Mouse (Mus musculus) macrophage (primary cell): ENCODE measurements around the gene Fndc4. TPM values are rescaled to one million over a fixed set of nuclear protein-coding genes. Genes with fewer than 3 reads are reported as not detected.
A peak's percentile ranks its signal among the peaks of the same experiment; 100 is the strongest.

Experiments
- H3K27ac ChIP-seq: fragments of 350-480 bp; formaldehyde crosslinking; 2 replicates; pipeline ENCODE4 v1.9.0; 2021
- H3K36me3 ChIP-seq: fragments of 350-480 bp; formaldehyde crosslinking; 2 replicates; pipeline ENCODE4 v1.9.0; 2021; ENCODE audit errors: inconsistent target
- H3K4me3 ChIP-seq: fragments of 350-480 bp; formaldehyde crosslinking; 2 replicates; pipeline ENCODE4 v1.9.0; 2021; ENCODE audit errors: inconsistent target
- H3K79me2 ChIP-seq: fragments of 350-480 bp; formaldehyde crosslinking; 2 replicates; pipeline ENCODE4 v1.9.0; 2021; ENCODE audit errors: inconsistent target
- whole genome bisulfite sequencing: methylation state at CpG from one replicate; pipeline ENCODE4 v1.1.7; 2026; ENCODE audit warnings: inconsistent platforms; ENCODE audit not compliant: missing documents; 5-methylcytosine and 5-hydroxymethylcytosine counted together
- polyA plus RNA-seq: library from polyadenylated mRNA; stranded (reverse); fragments of 250-400 nt; gene quantifications from 3 replicates; pipeline ENCODE4 v1.2.4, GENCODE M21; 2018; ENCODE audit warnings: inconsistent platforms

The Fndc4 gene
- polyA plus RNA-seq, 1 experiment from 2014 or later, result not detected

- peak overlapping the region; percentile 51 for H3K27ac ChIP-seq
- WGBS, result 75% methylated on average over 3 of the region's 3 CpGs
Observed at GRCm38 (mm10) chr5:31289626-31290230, 6.2 kb downstream of the Fndc4 start.

DNA sequence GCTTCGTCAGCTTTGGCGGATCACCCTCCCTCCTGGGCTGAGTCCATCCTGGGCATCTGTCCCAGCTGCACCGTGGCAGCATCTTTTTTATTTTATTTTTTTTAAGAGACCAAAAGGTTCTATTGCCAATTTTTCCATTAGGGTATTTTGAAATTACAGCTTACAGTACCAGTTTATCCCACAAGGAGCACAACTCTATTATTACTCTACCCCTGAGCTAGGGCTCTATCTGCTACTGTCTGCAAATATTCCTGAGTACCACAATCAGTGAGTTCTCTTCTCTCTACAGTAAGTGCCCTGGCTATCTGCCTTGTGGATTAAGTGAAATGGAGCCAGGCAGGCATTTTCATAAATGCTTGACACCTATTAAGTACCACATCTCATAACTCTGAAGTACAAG lies 7.2 kb downstream of the Fndc4 start:
- peaks cover 27% of the 10 kb centered on the region for H3K36me3 ChIP-seq
- no peak overlapping the region for H3K4me3 ChIP-seq
- WGBS, result 49% methylated on average over 3 of the region's 3 CpGs
- no peaks in the 10 kb centered on the region for H3K79me2 ChIP-seq
- peak overlapping the region; percentile 51 for H3K27ac ChIP-seq

More at GRCm38 (mm10) chr5:31289626-31290230, 6.2 kb downstream of the Fndc4 start:
- H3K36me3 ChIP-seq, result peaks cover 21% of the 10 kb centered on the region; the same call in 1 of the 2 replicates
- peak overlapping the region; percentile 68; the same call in 1 of the 2 replicates for H3K4me3 ChIP-seq
- H3K79me2 ChIP-seq, result no peaks in the 10 kb centered on the region

DNA sequence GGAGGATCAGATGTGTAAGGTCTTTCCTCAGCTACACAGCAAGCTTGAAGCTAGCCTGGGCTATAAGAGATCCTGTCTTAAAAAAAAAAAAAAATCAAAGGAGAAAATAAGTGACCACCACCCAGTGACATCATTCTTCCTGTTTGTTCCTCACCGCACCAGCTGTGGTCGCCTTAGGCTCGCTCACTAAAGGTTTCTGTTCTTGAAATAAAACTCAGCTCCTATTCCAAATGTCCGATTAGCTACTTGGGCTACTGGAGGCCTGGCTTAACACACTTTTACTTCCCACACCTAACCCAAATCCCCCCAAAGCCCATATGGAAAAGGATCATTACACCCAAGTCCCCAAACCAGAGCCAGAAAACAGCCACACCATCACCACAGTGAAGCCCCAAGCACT lies 7.7 kb downstream of the Fndc4 start:
- Histone ChIP-seq H3K79me2 (no peaks in the 10 kb centered on the region), H3K36me3 (peaks cover 32% of the 10 kb centered on the region), H3K27ac (peak overlapping the region; percentile 51), H3K4me3 (no peak overlapping the region)
- 5% methylated on average over 4 of the region's 4 CpGs for WGBS

DNA sequence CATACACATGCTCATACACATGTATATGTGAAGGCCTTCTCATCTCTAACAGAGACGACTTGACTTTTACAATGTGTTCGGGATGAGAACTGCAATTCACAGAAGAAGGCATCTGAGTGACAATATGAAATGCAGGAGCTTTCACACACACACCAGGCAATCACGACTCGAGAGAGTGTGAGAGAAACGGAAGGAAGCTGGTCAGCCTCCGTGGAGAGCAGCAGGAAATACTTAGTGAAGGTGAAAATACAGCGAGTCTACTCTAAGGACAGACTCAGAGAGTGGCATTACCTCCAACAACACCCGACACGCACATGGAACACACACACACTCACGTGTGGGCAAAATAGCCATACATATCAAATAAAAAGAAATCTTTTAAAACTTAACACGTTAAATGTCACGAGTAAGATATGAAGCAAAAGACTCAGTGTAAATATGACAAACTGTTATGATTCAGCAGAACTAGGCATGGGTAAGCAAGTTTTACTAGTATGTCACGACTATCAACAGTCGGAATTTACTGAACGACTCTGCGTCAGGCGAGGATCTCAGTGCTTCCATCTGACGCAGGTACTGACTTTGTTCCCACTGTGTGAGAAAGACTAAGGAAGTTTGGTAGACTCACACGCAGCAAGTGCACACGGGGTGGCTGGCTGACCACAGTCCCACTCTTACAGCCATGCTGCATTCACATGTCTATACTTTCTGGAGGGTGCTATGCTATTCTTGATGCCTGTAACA lies 16.5 kb downstream of the Fndc4 start:
- peaks cover 57% of the 10 kb centered on the region for H3K36me3 ChIP-seq
- H3K79me2 ChIP-seq, result no peaks in the 10 kb centered on the region
- no peak overlapping the region for H3K27ac ChIP-seq
- H3K4me3 ChIP-seq, result no peak overlapping the region
- WGBS, result 44% methylated on average over 20 of the region's 20 CpGs

GRCm38 (mm10) chr5:31273018-31273417 lies 22.9 kb downstream of the Fndc4 start:
- H3K27ac ChIP-seq, result no peak overlapping the region
- H3K4me3 ChIP-seq, result no peak overlapping the region
- no peaks in the 10 kb centered on the region for H3K79me2 ChIP-seq
- H3K36me3 ChIP-seq, result 0 out of 2 replicates have a peak, but pooled peaks cover 32% of the 10 kb centered on the region
- WGBS, result 88% methylated on average over 6 of the region's 6 CpGs

- no peak overlapping the region for H3K27ac ChIP-seq
- H3K36me3 ChIP-seq, result peaks cover 49% of the 10 kb centered on the region; the same call in 1 of the 2 replicates
- 61% methylated on average over 6 of the region's 6 CpGs for WGBS
- no peaks in the 10 kb centered on the region for H3K79me2 ChIP-seq
- no peak overlapping the region for H3K4me3 ChIP-seq
Observed at GRCm38 (mm10) chr5:31267686-31268085, 28.2 kb downstream of the Fndc4 start.

GRCm38 (mm10) chr5:31266101-31266500 lies 29.8 kb downstream of the Fndc4 start:
- H3K27ac ChIP-seq, result no peak overlapping the region
- no peaks in the 10 kb centered on the region for H3K79me2 ChIP-seq
- no peak overlapping the region for H3K4me3 ChIP-seq
- 84% methylated on average over 7 of the region's 7 CpGs for WGBS
- H3K36me3 ChIP-seq, result peaks cover 53% of the 10 kb centered on the region; the same call in 1 of the 2 replicates

DNA sequence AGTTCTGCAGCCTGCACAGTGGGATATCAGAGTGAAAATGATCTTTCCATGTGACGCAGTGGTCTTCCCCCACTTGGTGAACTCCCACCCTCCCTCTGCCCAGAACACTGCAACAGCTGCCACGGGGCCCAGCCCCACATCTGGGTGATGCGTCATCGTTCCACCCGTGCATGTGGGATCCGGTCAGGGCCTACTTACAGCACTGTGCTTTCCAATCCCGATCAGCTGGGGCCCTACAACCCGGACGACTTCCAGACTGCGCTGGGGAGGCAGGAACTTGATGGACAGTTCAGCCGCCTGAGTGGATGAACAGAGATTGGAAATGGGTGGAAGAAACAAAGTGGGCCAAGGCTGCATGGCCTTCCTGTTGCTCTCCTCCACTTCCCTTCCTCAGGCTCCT lies 38.3 kb downstream of the Fndc4 start:
- Histone ChIP-seq H3K79me2 (no peaks in the 10 kb centered on the region), H3K4me3 (no peak overlapping the region), H3K27ac (no peak overlapping the region), H3K36me3 (peaks cover 23% of the 10 kb centered on the region)
- WGBS, result 95% methylated on average over 10 of the region's 11 CpGs

DNA sequence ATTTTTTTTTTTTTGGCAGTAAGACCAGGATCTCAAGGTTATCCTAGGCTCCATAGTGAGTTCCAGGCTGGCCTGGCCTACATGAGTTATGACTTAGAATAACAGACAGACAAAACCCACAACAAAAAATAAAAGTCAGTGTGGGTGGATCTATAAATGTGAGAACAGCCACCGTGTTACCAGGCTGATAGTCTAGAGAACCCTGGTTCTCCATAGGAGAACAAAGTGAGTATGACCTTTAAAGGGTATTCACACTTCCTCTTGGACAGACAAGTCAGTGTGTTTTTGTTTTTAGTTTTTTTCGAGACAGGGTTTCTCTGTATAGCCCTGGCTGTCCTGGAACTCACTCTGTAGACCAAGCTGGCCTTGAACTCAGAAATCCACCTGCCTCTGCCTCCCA lies 39.9 kb downstream of the Fndc4 start:
- H3K79me2 ChIP-seq, result no peaks in the 10 kb centered on the region
- H3K4me3 ChIP-seq, result no peak overlapping the region
- H3K36me3 ChIP-seq, result peaks cover 19% of the 10 kb centered on the region
- H3K27ac ChIP-seq, result no peak overlapping the region
- WGBS, result 48% methylated on average over 2 of the region's 2 CpGs

DNA sequence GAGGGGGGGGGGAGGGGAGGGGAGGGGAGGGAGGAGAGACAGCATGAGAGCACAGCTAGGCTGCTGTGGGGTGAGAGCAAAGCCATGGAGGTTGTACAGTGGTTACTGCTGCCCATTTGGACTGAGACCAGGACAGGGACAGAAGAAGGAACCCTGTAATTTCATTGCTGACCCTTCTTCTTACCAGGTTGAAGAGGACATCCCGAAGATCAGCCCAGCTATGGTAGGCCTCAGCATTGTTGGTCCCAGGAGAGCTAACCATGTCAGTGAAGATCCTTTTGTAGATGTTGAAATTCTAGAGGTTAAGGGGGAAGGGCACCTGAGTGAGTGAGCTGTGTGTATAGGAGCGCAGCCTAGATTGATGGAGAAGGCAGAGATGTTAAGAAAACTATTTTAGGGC lies 40.5 kb downstream of the Fndc4 start:
- Histone ChIP-seq H3K79me2 (no peaks in the 10 kb centered on the region), H3K27ac (no peak overlapping the region), H3K4me3 (no peak overlapping the region), H3K36me3 (peaks cover 19% of the 10 kb centered on the region)
- WGBS, result 94% methylated on average over 2 of the region's 2 CpGs

GRCm38 (mm10) chr5:31254901-31255300 lies 41.0 kb downstream of the Fndc4 start:
- peaks cover 19% of the 10 kb centered on the region for H3K36me3 ChIP-seq
- WGBS, result 85% methylated on average over 8 of the region's 8 CpGs
- no peaks in the 10 kb centered on the region for H3K79me2 ChIP-seq
- no peak overlapping the region for H3K4me3 ChIP-seq
- no peak overlapping the region for H3K27ac ChIP-seq

GRCm38 (mm10) chr5:31254452-31254851 lies 41.4 kb downstream of the Fndc4 start:
- 44% methylated on average over 7 of the region's 7 CpGs for WGBS
- Histone ChIP-seq H3K27ac (no peak overlapping the region), H3K4me3 (no peak overlapping the region), H3K36me3 (peaks cover 19% of the 10 kb centered on the region), H3K79me2 (no peaks in the 10 kb centered on the region)

- WGBS, result 87% methylated on average over 7 of the region's 8 CpGs
- no peak overlapping the region for H3K4me3 ChIP-seq
- no peaks in the 10 kb centered on the region for H3K79me2 ChIP-seq
- H3K27ac ChIP-seq, result no peak overlapping the region
- peaks cover 26% of the 10 kb centered on the region for H3K36me3 ChIP-seq
Observed at GRCm38 (mm10) chr5:31253806-31254205, 42.1 kb downstream of the Fndc4 start.

GRCm38 (mm10) chr5:31252795-31253545 lies 42.9 kb downstream of the Fndc4 start:
- Histone ChIP-seq H3K79me2 (no peaks in the 10 kb centered on the region), H3K4me3 (no peak overlapping the region), H3K27ac (no peak overlapping the region), H3K36me3 (peaks cover 34% of the 10 kb centered on the region)
- WGBS, result 93% methylated on average over 15 of the region's 16 CpGs

- Histone ChIP-seq H3K79me2 (no peaks in the 10 kb centered on the region), H3K36me3 (peaks cover 42% of the 10 kb centered on the region), H3K4me3 (no peak overlapping the region), H3K27ac (no peak overlapping the region)
- WGBS, result 91% methylated on average over 10 of the region's 10 CpGs
Observed at GRCm38 (mm10) chr5:31252151-31252550, 43.7 kb downstream of the Fndc4 start.
